Mouse (Mus musculus) heart, postnatal 14 days (tissue): Measurements from ENCODE around the gene Tll2. TPM values are rescaled to one million over a fixed set of nuclear protein-coding genes. Genes with fewer than 3 reads are reported as not detected.

ENCODE experiments used
- DNase-seq, 2 experiments: peaks; one replicate each; pipeline ENCODE4 v3.0.0; 2021 to 2022
- intact Hi-C: fragments of 180-260 bp; cut with DNase I; formaldehyde crosslinking; loops from one replicate; pipeline ENCODE4 v1.15.1; 2025
- total RNA-seq, 2 experiments: library from RNA; stranded (reverse); gene quantifications; 2 replicates each; pipeline ENCODE4 v1.2.3; 2021

Gene Tll2
- total RNA-seq, 2 experiments from 2014 or later, result 0.41 to 0.88 TPM

GRCm38 (mm10) chr19:41035809-41036551 lies 170.7 kb downstream of the Tll2 start:
- no peak for DNase-seq
- intact Hi-C loops, result no loop called here

Other genes with a start within 250 kb of the Tll2 start
- under 1 TPM; 0.76 to 0.81 TPM for gene Blnk, start 212.3 kb downstream of the Tll2 start, total RNA-seq
- 10 to 100 TPM in 1 of 2 experiments, under 1 TPM in 1; 0.74 to 16.5 TPM for gene Dntt, start 177.6 kb downstream of the Tll2 start, total RNA-seq
- gene Opalin, start 129.7 kb downstream of the Tll2 start, total RNA-seq, result not detected
- gene Tm9sf3, start 57.2 kb upstream of the Tll2 start, total RNA-seq, result 10 to 100 TPM; 88.2 to 90.8 TPM
- gene Pik3ap1, start 178.3 kb upstream of the Tll2 start, total RNA-seq, result 1 to 10 TPM; 1.5 TPM